Mouse (Mus musculus) heart, embryonic 14.5 days (tissue): ENCODE data around the gene Slc35b2. TPM values are rescaled to one million over a fixed set of nuclear protein-coding genes. Genes with fewer than 3 reads are reported as not detected.

Experiments
- ATAC-seq: fragments of 200-750 bp; cut with Nextera tagmentation; 2 replicates; pipeline ENCODE4 v1.8.0; 2017; ENCODE audit warnings: low read depth, moderate TSS enrichment; ENCODE audit not compliant: insufficient number of reproducible peaks, insufficient read depth, low FRiP score
- H3K27ac ChIP-seq, 2 experiments: fragments of 200-500 bp in 1 of 2; fragments of 300-500 bp in 1 of 2; sonication (generic) in 1 of 2; replicated peaks in 1 of 2; 2 replicates each; pipeline ENCODE4 v1.5.1; 2012 to 2014; ENCODE audit warnings: low read depth in 2 of 2, low read length in 2 of 2, control low read depth in 1 of 2, mild to moderate bottlenecking in 1 of 2, mixed read lengths in 1 of 2; ENCODE audit not compliant: control insufficient read depth in 1 of 2, insufficient read depth in 1 of 2
- H3K27me3 ChIP-seq: fragments of 300-500 bp; sonication (generic); 2 replicates; pipeline ENCODE4 v1.6.1; 2014; ENCODE audit warnings: mild to moderate bottlenecking, low read length, control low read depth; ENCODE audit not compliant: control insufficient read depth, insufficient read depth
- H3K36me3 ChIP-seq: fragments of 300-500 bp; sonication (generic); 2 replicates; pipeline ENCODE4 v1.6.1; 2014; ENCODE audit warnings: mild to moderate bottlenecking, control low read depth, low read length, mixed read lengths; ENCODE audit not compliant: control insufficient read depth, insufficient read depth
- H3K4me1 ChIP-seq, 2 experiments: fragments of 200-500 bp in 1 of 2; fragments of 300-500 bp in 1 of 2; sonication (generic) in 1 of 2; 2 replicates each; pipeline ENCODE4 v1.6.1; 2012 to 2014; ENCODE audit warnings: low read length in 2 of 2, control low read depth in 1 of 2, mixed read lengths in 1 of 2; ENCODE audit not compliant: control insufficient read depth in 2 of 2, insufficient read depth in 2 of 2
- H3K4me2 ChIP-seq: fragments of 300-500 bp; sonication (generic); 2 replicates; pipeline ENCODE4 v1.6.1; 2014; ENCODE audit warnings: mild to moderate bottlenecking, low read length
- H3K4me3 ChIP-seq, 2 experiments: fragments of 200-500 bp in 1 of 2; fragments of 300-500 bp in 1 of 2; sonication (generic) in 1 of 2; 2 replicates each; pipeline ENCODE4 v1.5.1; 2012 to 2014; ENCODE audit warnings: low read length in 2 of 2, mild to moderate bottlenecking in 2 of 2, control low read depth in 1 of 2, low read depth in 1 of 2, moderate library complexity in 1 of 2; ENCODE audit not compliant: control insufficient read depth in 1 of 2, insufficient read depth in 1 of 2
- H3K9ac ChIP-seq: fragments of 300-500 bp; sonication (generic); 2 replicates; pipeline ENCODE4 v1.6.1; 2014; ENCODE audit warnings: mild to moderate bottlenecking, low read length
- H3K9me3 ChIP-seq: fragments of 300-500 bp; sonication (generic); 2 replicates; pipeline ENCODE4 v1.6.1; 2016; ENCODE audit warnings: low read length, control low read depth; ENCODE audit not compliant: control insufficient read depth
- WGBS: fragments of 180-500 bp; shearing (Covaris S2); extraction: QIAGEN DNeasy Blood & Tissue Kit; methylation state at CpG from one replicate; pipeline ENCODE4 v1.1.7; 2014; 5-methylcytosine and 5-hydroxymethylcytosine counted together
- polyA plus RNA-seq: library from polyadenylated mRNA; unstranded; fragments of >200 nt; fragmentation: Nextera tagmentation; extraction: Ambion mirVana; gene quantifications from 2 replicates; pipeline ENCODE4 v1.2.1, GENCODE M21; 2014

The Slc35b2 gene
- polyA plus RNA-seq, 1 experiment from 2014 or later, result 91.3 TPM

GRCm38 (mm10) chr17:45594195-45594594, 30.5 kb downstream of the Slc35b2 start:
- peaks cover 11% of the 10 kb centered on the region for H3K36me3 ChIP-seq
- 47% methylated on average over 8 of the region's 8 CpGs for WGBS
- peaks cover 47 to 59% of the 10 kb centered on the region in 2 experiments for H3K4me1 ChIP-seq
- no peaks in the 10 kb centered on the region for H3K27me3 ChIP-seq
- no peaks in the 10 kb centered on the region for H3K9me3 ChIP-seq
- H3K9ac ChIP-seq, result peak overlapping the region; percentile 82; the same call in 1 of the 2 replicates
- no peak overlapping the region for H3K27ac ChIP-seq
- ATAC-seq, result no peak
- H3K4me3 ChIP-seq, result peak overlapping the region; percentile 68
- H3K4me2 ChIP-seq, result peak overlapping the region; percentile 99

- 1% methylated on average over 57 of the region's 58 CpGs for whole genome bisulfite sequencing
- Histone ChIP-seq H3K9me3 (no peaks in the 10 kb centered on the region), H3K9ac (peak overlapping the region; percentile 82), H3K4me1 (peaks cover 48 to 65% of the 10 kb centered on the region in 2 experiments), H3K36me3 (peaks cover 2% of the 10 kb centered on the region; the same call in 1 of the 2 replicates), H3K4me2 (peak overlapping the region; percentile 99), H3K27ac (peak overlapping the region; percentile 3 to 69; a peak in 2 of 4 replicates), H3K4me3 (peak overlapping the region; percentile 68), H3K27me3 (no peaks in the 10 kb centered on the region)
- peak; percentile 68 for ATAC-seq
These were observed 31.4 kb downstream of the Slc35b2 start for GRCm38 (mm10) chr17:45594881-45595735.

GRCm38 (mm10) chr17:45595736-45596390, 32.2 kb downstream of the Slc35b2 start:
- H3K27ac ChIP-seq, result peak overlapping the region; percentile 3 to 69; a peak in 2 of 4 replicates
- ATAC-seq, result peak; percentile 0; the same call in 1 of the 2 replicates
- no peaks in the 10 kb centered on the region for H3K36me3 ChIP-seq
- H3K27me3 ChIP-seq, result no peaks in the 10 kb centered on the region
- H3K9me3 ChIP-seq, result no peaks in the 10 kb centered on the region
- H3K4me1 ChIP-seq, result peaks cover 48 to 65% of the 10 kb centered on the region in 2 experiments
- peak overlapping the region; percentile 68 for H3K4me3 ChIP-seq
- peak overlapping the region; percentile 99 for H3K4me2 ChIP-seq
- H3K9ac ChIP-seq, result peak overlapping the region; percentile 82
- 13% methylated on average over 23 of the region's 23 CpGs for WGBS

- ATAC-seq, result peak; percentile 34; the same call in 1 of the 2 replicates
- Histone ChIP-seq H3K9me3 (no peaks in the 10 kb centered on the region), H3K4me2 (0 out of 2 replicates have a peak overlapping the region, but pooled peaks have one; percentile 11), H3K27me3 (no peaks in the 10 kb centered on the region), H3K27ac (peak overlapping the region; percentile 9 to 69; a peak in 3 of 4 replicates), H3K9ac (no peak overlapping the region; the same call in 1 of the 2 replicates), H3K36me3 (no peaks in the 10 kb centered on the region), H3K4me1 (peaks cover 52 to 68% of the 10 kb centered on the region in 2 experiments), H3K4me3 (no peak overlapping the region)
- WGBS, result 32% methylated on average over 11 of the region's 11 CpGs
These were observed 33.1 kb downstream of the Slc35b2 start for GRCm38 (mm10) chr17:45596631-45597396.

GRCm38 (mm10) chr17:45597787-45598186, 34.1 kb downstream of the Slc35b2 start:
- H3K27me3 ChIP-seq, result no peaks in the 10 kb centered on the region

GRCm38 (mm10) chr17:45598376-45598775, 34.7 kb downstream of the Slc35b2 start:
- Histone ChIP-seq H3K4me3 (no peak overlapping the region), H3K27me3 (no peaks in the 10 kb centered on the region), H3K4me1 (peaks cover 40 to 58% of the 10 kb centered on the region in 2 experiments), H3K9ac (no peak overlapping the region), H3K36me3 (no peaks in the 10 kb centered on the region), H3K27ac (no peak overlapping the region), H3K9me3 (no peaks in the 10 kb centered on the region), H3K4me2 (no peak overlapping the region)
- ATAC-seq, result no peak
- 95% methylated on average over 2 of the region's 2 CpGs for WGBS

More at GRCm38 (mm10) chr17:45597787-45598186, 34.1 kb downstream of the Slc35b2 start:
- no peaks in the 10 kb centered on the region for H3K36me3 ChIP-seq
- H3K4me3 ChIP-seq, result no peak overlapping the region
- H3K9ac ChIP-seq, result no peak overlapping the region
- H3K27ac ChIP-seq, result no peak overlapping the region
- no peak for ATAC-seq
- no peaks in the 10 kb centered on the region for H3K9me3 ChIP-seq
- H3K4me2 ChIP-seq, result no peak overlapping the region
- WGBS, result 53% methylated on average over 3 of the region's 3 CpGs
- H3K4me1 ChIP-seq, result peaks cover 46 to 64% of the 10 kb centered on the region in 2 experiments

GRCm38 (mm10) chr17:45598891-45599290, 35.2 kb downstream of the Slc35b2 start:
- Histone ChIP-seq H3K27ac (no peak overlapping the region), H3K36me3 (no peaks in the 10 kb centered on the region), H3K9ac (peak overlapping the region; percentile 69; the same call in 1 of the 2 replicates), H3K27me3 (no peaks in the 10 kb centered on the region), H3K9me3 (no peaks in the 10 kb centered on the region), H3K4me1 (peaks cover 36 to 54% of the 10 kb centered on the region in 2 experiments), H3K4me2 (peak overlapping the region; percentile 80), H3K4me3 (peak overlapping the region in 1 of 2 experiments; percentile 44; a peak in 2 of 4 replicates)
- 55% methylated on average over 3 of the region's 3 CpGs for WGBS
- no peak for ATAC-seq
